8 mouse cellular contexts compared by ENCODE assay signal in genomic region chr6:119176103-119176502, GRCm38 (mm10). TPM values are rescaled to one million over a fixed set of nuclear protein-coding genes. Genes with fewer than 3 reads are reported as not detected.
A peak's percentile ranks its signal among the peaks of the same experiment; 100 is the strongest.
DNase-seq lines count a peak whose midpoint lies in the region; ATAC-seq and TF ChIP-seq lines count a peak whose summit lies in the region.

No protein-coding gene starts in this region.

- H3K9ac ChIP-seq in kidney, postnatal 0 days (ENCODE audit: low read depth, low read length) = no peak overlapping the region
- no peak overlapping the region for H3K9ac ChIP-seq in embryonic facial prominence, embryonic 14.5 days (ENCODE audit: low read depth, low read length)
- no peak overlapping the region for H3K9ac ChIP-seq in intestine, postnatal 0 days (ENCODE audit: low read depth, low read length)
- H3K9ac ChIP-seq in neural tube, embryonic 12.5 days = peak overlapping the region; percentile 18; the same call in 1 of the 2 replicates

- DNase-seq in kidney, postnatal 0 days (ENCODE audit: low spot score) = no peak
- no peak for DNase-seq in kidney, postnatal 25 days
- no peak for DNase-seq in embryonic facial prominence, embryonic 14.5 days (ENCODE audit: low spot score)
- no peak for DNase-seq in gastrocnemius, adult 8-10 months (ENCODE audit: low spot score in 2 of 2)
- DNase-seq in urinary bladder, adult 18-20 months (ENCODE audit: low spot score in 2 of 2) = no peak

- H3K27ac ChIP-seq in kidney, postnatal 0 days = no peak overlapping the region
- no peak overlapping the region for H3K27ac ChIP-seq in embryonic facial prominence, embryonic 14.5 days (replicated peaks; ENCODE audit: low read depth, low read length)
- no peak overlapping the region for H3K27ac ChIP-seq in intestine, postnatal 0 days (ENCODE audit: low read depth, low read length)
- no peak overlapping the region for H3K27ac ChIP-seq in neural tube, embryonic 12.5 days

- no peak for ATAC-seq in kidney, postnatal 0 days (replicated peaks; ENCODE audit: low FRiP score, low read depth)
- ATAC-seq in embryonic facial prominence, embryonic 14.5 days (ENCODE audit: low read depth) = no peak
- ATAC-seq in intestine, postnatal 0 days = no peak
- no peak for ATAC-seq in neural tube, embryonic 12.5 days (ENCODE audit: low FRiP score, low read depth)
- ATAC-seq in cerebellum, adult (ENCODE audit: insufficient number of reproducible peaks, low FRiP score, low TSS enrichment) = no peak

- no peaks in the 10 kb centered on the region for H3K27me3 ChIP-seq in kidney, postnatal 0 days (ENCODE audit: insufficient read depth, low read length)
- no peaks in the 10 kb centered on the region for H3K27me3 ChIP-seq in embryonic facial prominence, embryonic 14.5 days (replicated peaks; ENCODE audit: control insufficient read depth, insufficient read depth, low read length)
- no peaks in the 10 kb centered on the region for H3K27me3 ChIP-seq in intestine, postnatal 0 days (replicated peaks; ENCODE audit: control insufficient read depth, insufficient read depth, low read length)
- no peaks in the 10 kb centered on the region for H3K27me3 ChIP-seq in neural tube, embryonic 12.5 days (replicated peaks)

- peak overlapping the region; percentile 62 for H3K4me2 ChIP-seq in kidney, postnatal 0 days (ENCODE audit: low read length)
- peak overlapping the region; percentile 78 for H3K4me2 ChIP-seq in embryonic facial prominence, embryonic 14.5 days (ENCODE audit: low read depth, low read length)
- peak overlapping the region; percentile 77 for H3K4me2 ChIP-seq in intestine, postnatal 0 days (replicated peaks; ENCODE audit: low read depth)
- H3K4me2 ChIP-seq in neural tube, embryonic 12.5 days (replicated peaks) = peak overlapping the region; percentile 66

- H3K9me3 ChIP-seq in kidney, postnatal 0 days (replicated peaks; ENCODE audit: low read length) = no peaks in the 10 kb centered on the region
- H3K9me3 ChIP-seq in embryonic facial prominence, embryonic 14.5 days (ENCODE audit: control insufficient read depth, low read length) = no peaks in the 10 kb centered on the region
- no peaks in the 10 kb centered on the region for H3K9me3 ChIP-seq in intestine, postnatal 0 days (ENCODE audit: control insufficient read depth)
- no peaks in the 10 kb centered on the region for H3K9me3 ChIP-seq in neural tube, embryonic 12.5 days

- 58% methylated on average over 7 of the region's 7 CpGs for WGBS in kidney, postnatal 0 days
- 77% methylated on average over 7 of the region's 7 CpGs for WGBS in embryonic facial prominence, embryonic 14.5 days
- WGBS in intestine, postnatal 0 days = 68% methylated on average over 7 of the region's 7 CpGs
- WGBS in neural tube, embryonic 12.5 days = 62% methylated on average over 7 of the region's 7 CpGs

- H3K4me3 ChIP-seq in kidney, postnatal 0 days (replicated peaks; ENCODE audit: low read depth, low read length) = peak overlapping the region; percentile 75; the same call in 1 of the 2 replicates
- H3K4me3 ChIP-seq in embryonic facial prominence, embryonic 14.5 days (ENCODE audit: low read depth, low read length) = peak overlapping the region; percentile 93
- peak overlapping the region; percentile 76 for H3K4me3 ChIP-seq in intestine, postnatal 0 days (ENCODE audit: low read depth, low read length)
- peak overlapping the region; percentile 89; the same call in 1 of the 2 replicates for H3K4me3 ChIP-seq in neural tube, embryonic 12.5 days

- no peaks in the 10 kb centered on the region for H3K36me3 ChIP-seq in kidney, postnatal 0 days (ENCODE audit: insufficient read depth, low read length)
- no peaks in the 10 kb centered on the region for H3K36me3 ChIP-seq in embryonic facial prominence, embryonic 14.5 days (ENCODE audit: control insufficient read depth, insufficient read depth, low read length)
- H3K36me3 ChIP-seq in intestine, postnatal 0 days (ENCODE audit: control insufficient read depth, insufficient read depth) = no peaks in the 10 kb centered on the region
- H3K36me3 ChIP-seq in neural tube, embryonic 12.5 days = no peaks in the 10 kb centered on the region

- 0 out of 2 replicates have a peak, but pooled peaks cover 2% of the 10 kb centered on the region for H3K4me1 ChIP-seq in kidney, postnatal 0 days (replicated peaks; ENCODE audit: insufficient read depth, low read length)
- H3K4me1 ChIP-seq in embryonic facial prominence, embryonic 14.5 days (ENCODE audit: control insufficient read depth, insufficient read depth, low read length) = 0 out of 2 replicates have a peak, but pooled peaks cover 6% of the 10 kb centered on the region
- H3K4me1 ChIP-seq in intestine, postnatal 0 days (replicated peaks; ENCODE audit: control insufficient read depth, insufficient read depth, low read length) = no peaks in the 10 kb centered on the region
- peaks cover 18% of the 10 kb centered on the region for H3K4me1 ChIP-seq in neural tube, embryonic 12.5 days

- no peak for TF ChIP-seq CTCF in kidney, postnatal 0 days (IDR thresholded peaks at IDR 0.05; ENCODE audit: low read depth)
- TF ChIP-seq CTCF in intestine, postnatal 0 days (IDR thresholded peaks at IDR 0.05; ENCODE audit: low read depth) = no peak

RNA-seq across cellular contexts. Expression of gene Dcp1b, which starts 1.1 kb away (rescaled TPM):
- 9.4 and 9.8 TPM in 2 replicates for polyA plus RNA-seq in kidney, postnatal 0 days (2015; fragmentation: Nextera tagmentation; extraction: Ambion mirVana)
- 5.9 and 8.2 TPM in 2 replicates for polyA plus RNA-seq in embryonic facial prominence, embryonic 14.5 days (2014; fragmentation: Nextera tagmentation; extraction: Ambion mirVana)
- polyA plus RNA-seq in intestine, postnatal 0 days (2015; fragmentation: Nextera tagmentation; extraction: Ambion mirVana) = 4.9 and 5.1 TPM in 2 replicates
- polyA plus RNA-seq in neural tube, embryonic 12.5 days (2016; fragmentation: Nextera tagmentation; extraction: Ambion mirVana) = 12.4 and 12.9 TPM in 2 replicates
- 1 to 10 TPM; 3.3 to 6.1 (median 4.4) TPM for total RNA-seq in gastrocnemius, adult 8-10 months (2022)

RNA-seq across cellular contexts. Expression of gene Cacna1c, which starts 20.1 kb away (rescaled TPM):
- polyA plus RNA-seq in kidney, postnatal 0 days (2015; fragmentation: Nextera tagmentation; extraction: Ambion mirVana) = 1.1 and 1.3 TPM in 2 replicates
- 4.8 and 6.6 TPM in 2 replicates for polyA plus RNA-seq in embryonic facial prominence, embryonic 14.5 days (2014; fragmentation: Nextera tagmentation; extraction: Ambion mirVana)
- 1.2 and 1.5 TPM in 2 replicates for polyA plus RNA-seq in intestine, postnatal 0 days (2015; fragmentation: Nextera tagmentation; extraction: Ambion mirVana)
- polyA plus RNA-seq in neural tube, embryonic 12.5 days (2016; fragmentation: Nextera tagmentation; extraction: Ambion mirVana) = 5.9 TPM in 2 replicates
- 1 to 10 TPM in 2 of 4 experiments, under 1 TPM in 2; 0.61 to 1.3 (median 0.90) TPM for total RNA-seq in gastrocnemius, adult 8-10 months (2022)
